Mouse (Mus musculus) megakaryocyte, embryonic 14.5 days (primary cell): ENCODE measurements around the gene Ttc17. TPM values are rescaled to one million over a fixed set of nuclear protein-coding genes. Genes with fewer than 3 reads are reported as not detected.

Experiments
- H3K27me3 ChIP-seq: replicated peaks from 2 replicates; pipeline ENCODE3; 2012; ENCODE audit warnings: inconsistent platforms
- H3K36me3 ChIP-seq: replicated peaks from 2 replicates; pipeline ENCODE3; 2012; ENCODE audit warnings: low read length, inconsistent platforms, mixed read lengths
- H3K4me1 ChIP-seq: 2 replicates; pipeline ENCODE4 v1.6.1; 2012; ENCODE audit warnings: inconsistent platforms
- H3K4me3 ChIP-seq: replicated peaks from 2 replicates; pipeline ENCODE3; 2012; ENCODE audit warnings: moderate library complexity, mild to moderate bottlenecking, inconsistent platforms
- H3K9me3 ChIP-seq: 2 replicates; pipeline ENCODE4 v1.6.1; 2012; ENCODE audit warnings: inconsistent platforms
- FLI1 ChIP-seq: IDR thresholded peaks from 2 replicates; pipeline ENCODE4 v1.6.1; 2012; ENCODE audit warnings: low read length, inconsistent platforms, mixed read lengths
- GATA1 ChIP-seq: IDR thresholded peaks from 3 replicates; pipeline ENCODE4 v1.6.1; 2012; ENCODE audit warnings: mixed read lengths, low read length, inconsistent platforms, borderline replicate concordance
- polyA plus RNA-seq: library from polyadenylated mRNA; stranded (reverse); fragments of >175 nt; gene quantifications from 2 replicates; pipeline ENCODE4 v1.2.3, GENCODE M21; 2012; ENCODE audit warnings: low replicate concordance; ENCODE audit not compliant: insufficient read depth

The Ttc17 gene
- polyA plus RNA-seq, 1 experiment: 2.8 TPM

DNA sequence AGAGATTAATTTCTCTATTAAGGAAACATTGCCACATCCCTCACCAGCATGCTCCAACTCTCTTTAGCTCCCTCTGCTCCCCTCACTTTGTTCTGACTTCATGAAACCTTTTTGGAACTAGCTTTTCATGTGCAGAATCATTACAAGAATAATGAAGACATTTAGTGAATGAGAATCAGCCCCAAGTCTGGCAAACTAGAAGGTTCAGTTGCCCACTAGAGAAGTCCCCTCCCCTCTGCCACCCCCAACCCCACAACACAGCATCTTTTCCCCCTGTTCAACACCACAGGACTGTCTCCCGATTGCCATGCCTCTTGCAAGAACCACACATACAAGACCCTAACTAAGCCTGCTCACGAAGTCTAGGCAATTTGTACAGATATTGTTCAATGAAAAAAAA lies 142.5 kb downstream of the Ttc17 start:
- peaks cover 56% of the 10 kb centered on the region for H3K4me1 ChIP-seq
- no peak for TF ChIP-seq FLI1
- TF ChIP-seq GATA1: no peak
- H3K4me3 ChIP-seq: no peak overlapping the region
- H3K27me3 ChIP-seq: peaks cover 89% of the 10 kb centered on the region
- H3K36me3 ChIP-seq: no peaks in the 10 kb centered on the region
- no peaks in the 10 kb centered on the region for H3K9me3 ChIP-seq

DNA sequence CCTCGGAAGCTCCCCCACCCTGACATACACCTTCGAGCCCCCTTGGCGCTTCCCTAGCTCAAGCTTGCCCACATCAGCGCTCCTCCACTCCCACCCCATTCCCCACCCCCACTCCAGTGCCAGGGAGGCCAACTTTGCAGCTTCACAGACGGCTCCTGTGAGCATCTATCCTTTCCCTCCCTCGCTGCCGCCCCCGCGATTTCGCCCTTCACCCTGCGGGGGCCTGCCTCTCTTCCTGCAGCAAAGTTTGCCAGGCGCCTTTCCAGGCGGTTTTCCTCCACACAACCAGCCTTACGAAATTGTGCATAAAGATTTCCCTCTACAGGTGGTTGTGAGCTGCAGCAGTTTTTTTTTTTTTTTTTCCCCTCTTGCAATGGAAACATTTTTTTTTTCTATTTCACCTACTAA lies 143.0 kb downstream of the Ttc17 start:
- TF ChIP-seq FLI1: no peak
- TF ChIP-seq GATA1: no peak
- Histone ChIP-seq H3K4me1 (peaks cover 53% of the 10 kb centered on the region), H3K4me3 (peak overlapping the region; percentile 67), H3K36me3 (no peaks in the 10 kb centered on the region), H3K9me3 (no peaks in the 10 kb centered on the region), H3K27me3 (peaks cover 88% of the 10 kb centered on the region)

- H3K4me1 ChIP-seq: peaks cover 53% of the 10 kb centered on the region
- H3K36me3 ChIP-seq: no peaks in the 10 kb centered on the region
- no peaks in the 10 kb centered on the region for H3K9me3 ChIP-seq
- H3K27me3 ChIP-seq: peaks cover 86% of the 10 kb centered on the region
- TF ChIP-seq GATA1 (no peak), FLI1 (no peak)
- peak overlapping the region; percentile 67 for H3K4me3 ChIP-seq
These were observed 143.5 kb downstream of the Ttc17 start for GRCm38 (mm10) chr2:94262917-94263529.

- TF ChIP-seq FLI1: no peak
- Histone ChIP-seq H3K4me1 (peaks cover 7% of the 10 kb centered on the region), H3K4me3 (no peak overlapping the region), H3K36me3 (no peaks in the 10 kb centered on the region), H3K27me3 (peaks cover 50% of the 10 kb centered on the region), H3K9me3 (no peaks in the 10 kb centered on the region)
These were observed 152.4 kb downstream of the Ttc17 start for GRCm38 (mm10) chr2:94254102-94254501.

Other genes with a start within 250 kb of the Ttc17 start
- gene Hsd17b12, start 248.7 kb downstream of the Ttc17 start, polyA plus RNA-seq: 24.6 and 26.7 TPM in 2 replicates
- gene Api5, start 31.4 kb upstream of the Ttc17 start, polyA plus RNA-seq: 5.5 and 13.9 TPM in 2 replicates